Mouse (Mus musculus) monocyte, adult 5-6 weeks (primary cell): ENCODE results near the gene Yy2. TPM values are rescaled to one million over a fixed set of nuclear protein-coding genes. Genes with fewer than 3 reads are reported as not detected.

Source experiments
- ATAC-seq: fragments of 153-309, 156-312 bp; replicated peaks from 2 replicates; pipeline ENCODE4 v1.8.0; 2017; ENCODE audit warnings: mild to moderate bottlenecking; ENCODE audit not compliant: low TSS enrichment, insufficient number of reproducible peaks, severe bottlenecking, poor library complexity, low FRiP score
- total RNA-seq: library from RNA; stranded (forward); fragments of 200-1000, 200-491, 200-594 nt; gene quantifications from 3 replicates; pipeline ENCODE4 v1.2.3, GENCODE M21; 2017

Yy2 gene
- total RNA-seq, result 0.86 to 7.4 TPM (median 4.1 TPM) in 3 replicates

- no peak for ATAC-seq
Measured at GRCm38 (mm10) chrX:157568840-157569239, at the start of gene Yy2. Gene Yy2, minus strand, starts transcription at chrX:157568985.

DNA sequence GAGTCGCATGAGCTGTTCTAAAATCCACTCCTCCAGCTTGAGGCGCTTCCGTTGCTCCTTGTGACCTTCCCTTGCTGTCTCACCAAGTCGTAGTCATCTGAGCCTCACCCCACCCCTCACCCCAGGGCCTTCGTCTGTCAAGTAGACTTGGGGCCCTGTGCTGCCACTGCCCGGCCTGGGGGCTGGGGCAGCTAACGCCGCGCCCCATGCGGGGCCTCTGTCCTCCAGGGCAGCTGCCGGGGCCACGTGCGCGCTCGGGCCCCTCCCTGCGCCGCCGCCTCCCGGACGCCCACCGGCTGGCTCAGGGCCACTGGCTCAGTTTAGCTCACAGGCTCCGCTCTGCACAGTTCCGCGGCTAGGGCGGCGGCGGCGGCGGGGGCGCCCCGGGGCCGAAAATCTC, 44.1 kb upstream of the Yy2 start:
- no peak for ATAC-seq

DNA sequence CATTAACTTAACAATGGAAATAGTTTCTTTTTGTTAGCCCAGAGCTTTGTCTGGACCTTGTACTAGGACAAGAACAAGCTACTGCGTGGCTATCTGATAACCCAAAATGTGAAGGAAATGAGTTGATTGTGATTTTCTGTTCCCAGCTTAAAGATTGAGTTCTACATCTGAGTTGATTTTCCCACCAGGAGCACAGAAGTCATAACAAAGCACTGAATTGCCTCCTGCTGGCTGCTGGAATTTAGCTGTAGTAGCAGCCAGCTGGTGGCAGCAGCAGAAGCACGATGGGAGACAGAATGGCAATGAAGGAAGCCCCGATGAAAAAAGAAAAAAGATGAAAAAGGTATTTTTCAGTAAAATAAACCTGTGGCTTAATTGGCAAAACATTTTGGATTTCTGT, 32.7 kb upstream of the Yy2 start:
- no peak for ATAC-seq

DNA sequence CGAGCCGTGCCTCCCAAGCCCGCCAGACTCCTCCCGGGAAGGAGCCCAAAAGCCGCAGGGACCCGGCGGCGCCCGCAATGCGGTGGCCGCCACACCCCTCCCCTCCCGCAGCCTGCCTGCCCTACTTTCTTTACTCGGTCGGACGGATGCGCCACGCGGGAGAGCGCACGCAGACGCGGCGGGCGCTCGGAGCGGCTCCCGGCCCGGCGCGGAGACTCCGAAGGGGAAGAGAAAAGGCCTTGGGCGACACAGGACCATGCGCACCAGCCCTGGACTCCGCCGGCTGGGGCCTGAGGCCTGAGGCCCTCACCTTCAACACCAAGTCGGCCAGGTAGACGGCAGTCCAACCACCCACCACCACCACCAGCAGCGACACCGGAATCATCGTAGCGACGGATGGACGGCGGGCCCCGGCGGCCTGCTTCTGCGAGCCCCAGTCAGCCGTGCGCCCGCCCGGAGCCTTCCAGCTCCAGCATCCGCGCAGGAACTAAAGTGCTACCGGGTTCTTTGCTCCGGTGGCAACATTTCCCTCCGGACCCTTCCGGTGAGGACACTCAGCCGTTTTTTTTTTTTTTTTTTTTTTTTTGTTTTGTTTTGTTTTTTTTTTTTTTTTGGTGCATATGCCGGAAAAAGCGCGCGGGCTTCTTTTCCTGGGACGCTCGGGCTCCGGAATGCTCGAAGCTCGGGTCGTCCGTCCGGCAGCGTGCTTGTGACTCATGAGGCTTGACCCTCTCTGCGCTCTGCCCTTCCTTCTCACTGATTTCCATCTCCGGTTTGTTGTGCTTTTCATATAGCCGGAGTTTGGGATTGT, 29.6 kb upstream of the Yy2 start, which contains the start of gene Mbtps2:
TSS of gene Mbtps2 (minus strand) at position 530 of the 811 bp plus-strand sequence.
- peak; percentile 84 for ATAC-seq

GRCm38 (mm10) chrX:157597585-157598185, 28.9 kb upstream of the Yy2 start:
- 0 out of 2 replicates have a peak, but pooled peaks have one; percentile 53 for ATAC-seq

DNA sequence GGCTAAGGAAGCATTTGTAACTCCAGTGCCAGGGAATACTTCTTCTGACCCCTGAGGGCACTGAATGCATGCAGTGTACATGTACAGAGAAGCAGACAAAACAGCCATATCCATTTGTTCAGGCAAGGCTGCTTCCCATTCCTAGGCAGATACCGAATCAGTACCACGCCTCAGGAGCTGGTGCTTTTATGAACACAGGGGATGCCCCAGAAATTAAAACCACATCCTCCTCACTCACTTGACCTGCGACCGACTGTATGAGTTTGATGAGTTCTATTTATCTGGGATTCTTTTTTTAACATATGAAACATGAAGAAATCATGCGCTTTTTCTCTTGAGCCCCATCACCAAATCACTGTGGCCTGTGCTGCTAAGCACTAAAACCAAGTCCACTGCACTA, 28.0 kb upstream of the Yy2 start:
- no peak for ATAC-seq

- ATAC-seq, result no peak
Measured at GRCm38 (mm10) chrX:157595927-157596326, 27.1 kb upstream of the Yy2 start.

- no peak for ATAC-seq
Measured at GRCm38 (mm10) chrX:157594606-157595005, 25.8 kb upstream of the Yy2 start.

GRCm38 (mm10) chrX:157587001-157587400, 18.2 kb upstream of the Yy2 start:
- no peak for ATAC-seq

- ATAC-seq, result no peak
Measured at GRCm38 (mm10) chrX:157586397-157586796, 17.6 kb upstream of the Yy2 start.

GRCm38 (mm10) chrX:157579108-157579614, 10.4 kb upstream of the Yy2 start:
- ATAC-seq, result no peak

DNA sequence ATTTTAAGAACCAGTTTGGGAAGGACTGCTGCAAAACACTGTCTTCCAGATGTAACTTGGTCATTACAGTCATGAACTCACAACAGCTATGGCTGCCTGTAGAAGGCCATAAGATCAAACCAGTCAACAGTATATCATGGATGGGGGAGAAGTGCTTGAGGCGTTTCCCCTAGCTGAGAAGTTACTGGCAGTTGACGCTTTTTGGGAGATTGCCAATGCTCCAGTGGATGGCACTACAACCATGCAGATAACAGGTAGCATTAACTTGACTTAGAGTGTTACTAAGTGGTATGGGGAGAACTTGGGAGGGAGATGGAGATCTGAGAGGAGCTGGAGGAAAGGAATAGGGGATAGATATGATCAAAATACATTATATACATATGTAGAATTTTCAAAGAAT, 5.9 kb upstream of the Yy2 start:
- ATAC-seq, result no peak

DNA sequence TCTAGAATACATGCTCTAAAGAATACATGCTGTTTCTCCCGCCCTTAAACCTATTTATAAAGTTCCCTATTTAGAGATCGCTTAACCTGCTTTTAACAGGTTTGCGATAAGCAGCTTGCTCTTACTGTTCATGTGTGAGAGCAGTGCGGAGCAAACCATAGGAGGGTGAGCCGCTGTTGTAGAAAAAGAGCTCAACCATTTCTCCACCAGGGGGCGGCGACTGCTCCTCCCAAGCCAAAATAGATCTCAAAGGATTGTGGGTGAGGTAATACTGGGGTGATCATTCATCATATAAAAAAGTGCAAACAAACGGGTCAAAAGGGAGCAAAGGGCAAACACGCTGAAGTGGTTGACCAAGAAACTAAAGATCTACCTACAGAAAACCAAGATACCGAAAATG, 5.0 kb downstream of the Yy2 start:
- ATAC-seq, result no peak

GRCm38 (mm10) chrX:157547082-157547481, 21.7 kb downstream of the Yy2 start:
- ATAC-seq, result no peak

Other genes with a start within 250 kb of the Yy2 start
- gene Phex, start 153.7 kb downstream of the Yy2 start, total RNA-seq, result 1.2 TPM in 1 of 3 replicates, not detected in the others
- gene Sms, start 76.7 kb downstream of the Yy2 start, total RNA-seq, result 54.5 to 62.7 TPM (median 58.7 TPM) in 3 replicates
- 11.7 to 15.9 TPM (median 11.7 TPM) in 3 replicates for gene Mbtps2, start 29.7 kb upstream of the Yy2 start, total RNA-seq
- gene Smpx, start 129.9 kb upstream of the Yy2 start, total RNA-seq, result not detected in 3 replicates
- not detected in 3 replicates for gene Klhl34, start 249.4 kb upstream of the Yy2 start, total RNA-seq